Mouse (Mus musculus) lung, postnatal 14 days (tissue): ENCODE data around the gene Nr1h4.
"Not testable (repeated sequence)": the region's sequence is repeated elsewhere in the genome, so short reads cannot be mapped to it uniquely, and the experiment has no call there.

Source experiments
- DNase-seq: peaks from one replicate; pipeline ENCODE4 v3.0.0; 2021

The Nr1h4 gene

GRCm38 (mm10) chr10:89532929-89533727 lies at the start of gene Nr1h4:
Gene Nr1h4 (minus strand): TSS chr10:89533585.
- peak; percentile 56 for DNase-seq

- no peak for DNase-seq
Measured at GRCm38 (mm10) chr10:89578801-89579200, 45.4 kb upstream of the Nr1h4 start.

- DNase-seq: no peak
Measured at GRCm38 (mm10) chr10:89577666-89578065, 44.3 kb upstream of the Nr1h4 start.

GRCm38 (mm10) chr10:89573421-89573820 lies 40.0 kb upstream of the Nr1h4 start:
- DNase-seq: no peak

DNA sequence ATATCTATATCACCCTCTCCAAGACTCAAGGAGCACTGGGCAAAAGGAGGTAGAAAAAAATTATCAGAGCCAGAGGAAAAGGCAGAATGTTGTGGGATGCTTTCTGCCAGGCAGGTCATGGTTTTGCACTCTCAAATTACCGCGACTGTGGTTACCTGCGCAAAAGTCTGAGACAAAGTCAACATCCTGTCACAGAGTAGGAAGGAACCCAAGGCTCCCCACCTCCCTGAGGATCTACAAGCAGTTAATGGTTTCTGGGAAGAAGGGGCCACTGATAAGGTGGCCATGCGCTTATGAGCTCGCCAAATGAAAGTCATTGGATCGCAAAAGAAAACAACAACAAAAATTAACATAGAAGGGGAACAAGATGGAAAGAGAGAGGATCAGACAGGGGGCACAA lies 39.6 kb upstream of the Nr1h4 start:
- DNase-seq: no peak

- DNase-seq: no peak
Measured at GRCm38 (mm10) chr10:89567391-89567790, 34.0 kb upstream of the Nr1h4 start.

GRCm38 (mm10) chr10:89565301-89566022 lies 32.1 kb upstream of the Nr1h4 start:
- no peak for DNase-seq

DNA sequence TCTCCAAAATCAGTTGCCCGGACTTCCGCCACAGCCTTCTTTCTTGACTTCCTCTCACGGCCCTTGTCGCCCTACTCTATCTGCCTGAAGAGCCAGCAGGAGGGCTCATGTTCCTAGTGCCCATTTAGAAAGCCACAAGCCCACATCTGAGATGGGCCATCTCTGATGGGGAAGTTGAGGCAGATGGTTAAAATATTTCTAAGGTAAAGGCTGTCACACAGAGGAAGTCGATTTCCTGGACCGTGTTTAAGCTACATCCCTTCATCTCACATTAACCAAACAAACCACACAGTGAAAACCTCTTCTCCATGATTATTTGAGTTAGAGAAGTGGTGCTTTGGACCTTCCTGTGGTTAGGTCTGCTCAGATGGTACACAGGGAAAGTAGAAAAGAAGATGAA lies 28.7 kb upstream of the Nr1h4 start:
- no peak for DNase-seq

GRCm38 (mm10) chr10:89559351-89559750 lies 26.0 kb upstream of the Nr1h4 start:
- no peak for DNase-seq

DNA sequence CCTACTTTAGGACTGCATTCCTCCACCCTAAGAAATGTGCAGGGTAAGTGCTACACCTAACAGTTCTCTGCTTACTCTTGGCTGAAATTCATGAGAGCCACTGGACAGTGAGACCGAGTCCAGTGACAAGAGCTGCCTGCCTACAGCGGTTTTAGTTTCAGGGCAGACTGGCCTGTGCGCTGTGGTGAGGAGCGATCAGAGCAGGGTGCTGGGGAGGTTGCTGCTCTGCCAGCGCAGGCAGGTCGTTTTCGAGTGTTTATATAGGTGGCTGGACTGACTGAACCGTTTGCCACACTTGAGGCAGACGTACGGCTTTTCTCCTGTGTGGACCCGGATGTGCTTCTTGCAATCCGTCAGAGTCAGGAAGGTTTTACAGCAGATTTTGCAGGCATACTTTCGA lies 21.5 kb upstream of the Nr1h4 start:
- DNase-seq: not testable (repeated sequence)

DNA sequence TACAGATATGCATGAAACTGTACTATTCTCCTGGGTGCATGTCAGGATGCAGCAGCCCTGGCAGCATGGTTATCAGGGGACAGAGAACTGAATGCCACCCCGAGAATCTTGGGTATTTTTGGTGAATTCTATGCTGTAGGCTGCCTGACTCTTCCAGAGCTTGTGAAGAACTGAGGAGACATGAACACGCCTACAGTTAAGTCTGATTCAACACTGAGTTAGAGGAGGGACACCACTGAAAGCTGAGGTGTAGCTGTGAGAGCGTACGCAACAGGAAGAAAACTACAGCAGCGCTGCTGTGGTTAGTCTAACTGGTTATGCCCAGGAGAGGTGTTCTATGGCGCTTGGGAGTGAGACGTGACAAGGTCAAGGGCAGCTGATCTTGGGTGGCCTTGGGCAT lies 20.5 kb upstream of the Nr1h4 start:
- DNase-seq: not testable (repeated sequence)

DNA sequence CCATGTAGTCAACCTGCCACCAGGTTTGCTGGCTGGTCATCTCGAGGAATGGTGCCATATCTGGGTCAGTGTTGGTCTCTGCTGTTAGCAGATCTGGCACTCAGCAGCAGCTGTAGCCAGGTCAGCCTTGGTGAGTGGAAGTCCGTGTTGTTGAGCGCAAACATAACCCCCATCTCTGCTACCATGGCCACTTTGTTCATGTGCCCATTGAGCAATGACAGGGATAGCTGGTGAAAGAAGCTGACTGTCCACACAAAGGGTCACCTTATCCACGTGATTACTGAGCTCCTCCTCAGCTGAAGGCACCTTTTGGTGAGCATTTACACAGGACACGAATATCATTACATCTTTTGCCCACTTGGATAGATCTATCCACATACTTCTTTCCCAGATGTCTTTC lies 19.6 kb upstream of the Nr1h4 start:
- DNase-seq: no peak

DNA sequence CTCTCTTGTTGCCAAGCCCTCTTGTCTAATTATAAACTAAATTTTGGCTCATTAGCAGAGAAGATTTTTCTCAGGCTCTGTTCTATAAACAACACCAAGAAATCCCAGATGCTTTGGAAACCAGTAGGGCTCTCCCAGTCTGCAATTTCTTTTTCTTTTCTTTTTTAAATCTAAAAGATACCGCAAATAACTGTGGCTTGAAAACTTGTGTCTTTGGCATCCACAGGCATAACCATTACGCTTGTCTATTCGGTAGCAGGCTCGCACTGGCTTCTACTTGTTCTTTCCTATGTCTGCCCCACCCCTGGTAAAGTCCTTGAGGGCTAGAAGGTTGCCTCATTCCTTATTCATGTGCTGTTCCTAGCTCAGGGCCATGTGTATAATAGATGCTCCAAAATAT lies 18.3 kb upstream of the Nr1h4 start:
- DNase-seq: no peak

GRCm38 (mm10) chr10:89548028-89548427 lies 14.6 kb upstream of the Nr1h4 start:
- DNase-seq: no peak

DNA sequence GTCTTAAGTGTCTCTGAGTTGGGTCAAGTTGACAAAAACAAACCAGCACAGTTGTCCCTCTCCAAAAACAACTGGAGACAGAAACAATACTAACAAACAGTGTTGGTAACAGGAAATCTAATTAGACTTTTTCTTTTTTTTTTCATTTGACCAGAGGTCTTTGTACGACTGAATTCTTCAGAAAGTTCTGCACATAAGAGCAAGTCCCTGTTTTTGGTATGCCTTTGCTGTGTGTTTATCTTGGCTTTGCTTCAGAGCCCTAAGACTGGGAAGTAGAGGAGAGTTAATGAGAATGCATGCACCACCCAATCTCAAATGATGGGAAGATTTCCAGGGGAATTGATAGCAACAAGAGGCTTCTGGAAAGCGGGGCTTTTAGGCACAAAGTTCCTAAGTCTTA lies 13.6 kb upstream of the Nr1h4 start:
- DNase-seq: no peak

GRCm38 (mm10) chr10:89543867-89544266 lies 10.5 kb upstream of the Nr1h4 start:
- no peak for DNase-seq

GRCm38 (mm10) chr10:89542321-89542720 lies 8.9 kb upstream of the Nr1h4 start:
- DNase-seq: no peak

- no peak for DNase-seq
Measured at GRCm38 (mm10) chr10:89532451-89532850, 934 bp downstream of the Nr1h4 start.

- DNase-seq: no peak
Measured at GRCm38 (mm10) chr10:89531976-89532375, 1.4 kb downstream of the Nr1h4 start.

- peak; percentile 21 for DNase-seq
Measured at GRCm38 (mm10) chr10:89531194-89531634, 2.2 kb downstream of the Nr1h4 start.

DNA sequence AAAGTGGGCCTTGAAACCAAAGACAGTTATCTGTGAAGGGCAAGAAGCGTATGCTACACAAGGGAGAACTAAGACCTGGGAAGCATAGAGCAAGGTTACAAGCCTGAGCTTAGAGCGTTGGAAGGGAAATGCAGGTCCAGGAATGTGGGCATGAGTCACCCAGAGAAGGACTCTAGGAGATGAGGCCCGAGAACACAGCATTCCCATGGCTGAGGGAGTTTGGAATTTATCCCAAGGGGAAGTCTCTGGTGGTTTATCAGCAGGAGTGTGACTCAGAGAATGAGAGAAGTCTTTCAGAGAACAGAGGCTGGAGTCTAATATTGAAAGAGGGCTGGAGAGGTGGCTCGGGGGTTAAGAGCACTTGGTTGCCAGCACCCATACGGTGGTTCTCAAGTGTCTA lies 6.3 kb downstream of the Nr1h4 start:
- DNase-seq: peak; percentile 9

- no peak for DNase-seq
Measured at GRCm38 (mm10) chr10:89525823-89526222, 7.6 kb downstream of the Nr1h4 start.

- no peak for DNase-seq
Measured at GRCm38 (mm10) chr10:89522481-89522880, 10.9 kb downstream of the Nr1h4 start.

- no peak for DNase-seq
Measured at GRCm38 (mm10) chr10:89521790-89522431, 11.5 kb downstream of the Nr1h4 start.
